Mouse (Mus musculus) kidney, postnatal 25 days (tissue): ENCODE measurements around the gene Heatr5b.

Source experiments
- DNase-seq, 2 experiments: peaks; one replicate each; pipeline ENCODE4 v3.0.0; 2021; ENCODE audit warnings: mixed read lengths in 2 of 2

Heatr5b gene

GRCm38 (mm10) chr17:78766084-78766483 is 69.1 kb downstream of the Heatr5b start:
- DNase-seq: no peak

GRCm38 (mm10) chr17:78763272-78763671 is 71.9 kb downstream of the Heatr5b start:
- no peak for DNase-seq

- no peak for DNase-seq
Observed at GRCm38 (mm10) chr17:78752938-78753655, 82.1 kb downstream of the Heatr5b start.

GRCm38 (mm10) chr17:78752064-78752463 is 83.1 kb downstream of the Heatr5b start:
- no peak for DNase-seq

GRCm38 (mm10) chr17:78748440-78748839 is 86.7 kb downstream of the Heatr5b start:
- no peak for DNase-seq

- DNase-seq: no peak
Observed at GRCm38 (mm10) chr17:78738416-78738815, 96.7 kb downstream of the Heatr5b start.

- peak in 1 of 2 experiments; percentile 45 for DNase-seq
Observed at GRCm38 (mm10) chr17:78737771-78738170, 97.4 kb downstream of the Heatr5b start.

- no peak for DNase-seq
Observed at GRCm38 (mm10) chr17:78737096-78737495, 98.1 kb downstream of the Heatr5b start, which contains the start of gene Strn. Gene Strn (minus strand): TSS chr17:78737196.

GRCm38 (mm10) chr17:78736473-78736988 is 98.6 kb downstream of the Heatr5b start:
- DNase-seq: peak; percentile 100

- DNase-seq: peak in 1 of 2 experiments; percentile 20
Observed at GRCm38 (mm10) chr17:78735731-78736472, 99.3 kb downstream of the Heatr5b start.

GRCm38 (mm10) chr17:78734806-78735205 is 100.4 kb downstream of the Heatr5b start:
- DNase-seq: no peak

- no peak for DNase-seq
Observed at GRCm38 (mm10) chr17:78732056-78732455, 103.1 kb downstream of the Heatr5b start.

- DNase-seq: no peak
Observed at GRCm38 (mm10) chr17:78726746-78727449, 108.3 kb downstream of the Heatr5b start.

- DNase-seq: no peak
Observed at GRCm38 (mm10) chr17:78724461-78725055, 110.6 kb downstream of the Heatr5b start.

GRCm38 (mm10) chr17:78721690-78722089 is 113.5 kb downstream of the Heatr5b start:
- DNase-seq: no peak

- no peak for DNase-seq
Observed at GRCm38 (mm10) chr17:78719086-78719485, 116.1 kb downstream of the Heatr5b start.

GRCm38 (mm10) chr17:78710258-78710657 is 124.9 kb downstream of the Heatr5b start:
- DNase-seq: no peak

GRCm38 (mm10) chr17:78708422-78708821 is 126.7 kb downstream of the Heatr5b start:
- no peak for DNase-seq

- DNase-seq: no peak
Observed at GRCm38 (mm10) chr17:78702988-78703387, 132.2 kb downstream of the Heatr5b start.
